Mouse (Mus musculus) G1E (cell line): ENCODE results near the gene Dchs2. TPM values are rescaled to one million over a fixed set of nuclear protein-coding genes. Genes with fewer than 3 reads are reported as not detected.

Source experiments
- ATAC-seq: 2 replicates; pipeline ENCODE4 v1.8.0; 2016; ENCODE audit warnings: mild to moderate bottlenecking; ENCODE audit not compliant: insufficient number of reproducible peaks, poor library complexity, low FRiP score, severe bottlenecking; ENCODE audit errors: extremely low read depth
- DNase-seq: peaks from one replicate; pipeline ENCODE4 v3.0.0; 2012; ENCODE audit warnings: low spot score
- H3K27me3 ChIP-seq: 2 replicates; pipeline ENCODE4 v1.6.1; 2012; ENCODE audit warnings: mild to moderate bottlenecking, low read length, inconsistent platforms; ENCODE audit not compliant: insufficient read depth
- H3K36me3 ChIP-seq: replicated peaks from 2 replicates; pipeline ENCODE3; 2012; ENCODE audit warnings: mild to moderate bottlenecking, inconsistent platforms
- H3K4me1 ChIP-seq: 2 replicates; pipeline ENCODE4 v1.6.1; 2012; ENCODE audit warnings: low read depth, low read length, inconsistent platforms, mixed read lengths; ENCODE audit not compliant: insufficient read depth
- H3K4me3 ChIP-seq: 2 replicates; pipeline ENCODE4 v1.5.1; 2012; ENCODE audit warnings: low read depth, mild to moderate bottlenecking, inconsistent platforms, low read length, moderate library complexity, mixed read lengths
- H3K9me3 ChIP-seq: replicated peaks from 2 replicates; pipeline ENCODE4 v1.6.1; 2012; ENCODE audit warnings: inconsistent platforms
- CTCF ChIP-seq: IDR thresholded peaks from 2 replicates; pipeline ENCODE4 v1.5.1; 2012; ENCODE audit warnings: low read depth, low read length, inconsistent platforms, mixed read lengths
- GATA1 ChIP-seq: IDR thresholded peaks from 2 replicates; pipeline ENCODE4 v1.6.1; 2012; ENCODE audit warnings: borderline replicate concordance, low read length, inconsistent platforms, mixed read lengths
- GATA2 ChIP-seq: IDR thresholded peaks from 2 replicates; pipeline ENCODE4 v1.6.1; 2012; ENCODE audit warnings: low read depth, low read length, inconsistent platforms, borderline replicate concordance
- POLR2AphosphoS5 ChIP-seq: IDR thresholded peaks from 2 replicates; pipeline ENCODE4 v1.6.1; 2012; ENCODE audit warnings: low read depth, low read length, inconsistent platforms; ENCODE audit not compliant: insufficient replicate concordance
- TAL1 ChIP-seq: conservative IDR thresholded peaks from 2 replicates; pipeline ENCODE4 v1.6.1; 2012; ENCODE audit warnings: low read depth, low read length, inconsistent platforms, mixed read lengths
- polyA plus RNA-seq: library from polyadenylated mRNA; stranded (reverse); fragments of >175 nt; gene quantifications from 2 replicates; pipeline ENCODE4 v1.2.3, GENCODE M21; 2012
- total RNA-seq, 2 experiments: library from RNA; stranded (forward) in 1 of 2; stranded (reverse) in 1 of 2; fragments of 200-1000 nt in 1 of 2; fragments of >200 nt in 1 of 2; fragmentation: Nextera tagmentation in 1 of 2; gene quantifications; 2 replicates each; pipeline ENCODE4 v1.2.3; 2014 to 2017

Dchs2 gene
- total and polyA plus RNA-seq, 3 experiments: 0.05 TPM; not detected in 2

GRCm38 (mm10) chr3:83185527-83185926 lies 57.8 kb downstream of the Dchs2 start:
- no peak overlapping the region for H3K4me3 ChIP-seq
- ATAC-seq (no peak), DNase-seq (no peak)
- H3K36me3 ChIP-seq: no peaks in the 10 kb centered on the region
- no peaks in the 10 kb centered on the region for H3K4me1 ChIP-seq
- no peaks in the 10 kb centered on the region for H3K9me3 ChIP-seq
- H3K27me3 ChIP-seq: no peaks in the 10 kb centered on the region
- TF ChIP-seq POLR2AphosphoS5 (no peak), GATA1 (no peak), TAL1 (no peak), CTCF (no peak)

GRCm38 (mm10) chr3:83191271-83191670 lies 63.5 kb downstream of the Dchs2 start:
- Histone ChIP-seq H3K27me3 (no peaks in the 10 kb centered on the region), H3K9me3 (no peaks in the 10 kb centered on the region), H3K4me3 (no peak overlapping the region), H3K36me3 (no peaks in the 10 kb centered on the region), H3K4me1 (no peaks in the 10 kb centered on the region)
- no peak for TF ChIP-seq POLR2AphosphoS5
- TF ChIP-seq GATA2: no peak
- no peak for TF ChIP-seq GATA1
- TF ChIP-seq CTCF: no peak
- DNase-seq: no peak
- ATAC-seq: no peak

GRCm38 (mm10) chr3:83192401-83192800 lies 64.7 kb downstream of the Dchs2 start:
- no peak overlapping the region for H3K4me3 ChIP-seq
- no peaks in the 10 kb centered on the region for H3K4me1 ChIP-seq
- no peak for ATAC-seq
- DNase-seq: no peak
- TF ChIP-seq TAL1: no peak
- no peak for TF ChIP-seq POLR2AphosphoS5
- no peak for TF ChIP-seq CTCF
- TF ChIP-seq GATA1: no peak
- TF ChIP-seq GATA2: no peak
- no peaks in the 10 kb centered on the region for H3K27me3 ChIP-seq
- H3K36me3 ChIP-seq: no peaks in the 10 kb centered on the region
- H3K9me3 ChIP-seq: no peaks in the 10 kb centered on the region

GRCm38 (mm10) chr3:83194911-83195310 lies 67.2 kb downstream of the Dchs2 start:
- TF ChIP-seq TAL1: no peak
- TF ChIP-seq CTCF: no peak
- no peak for TF ChIP-seq GATA2
- no peak for TF ChIP-seq GATA1
- DNase-seq (no peak), ATAC-seq (no peak)
- H3K27me3 ChIP-seq: no peaks in the 10 kb centered on the region
- no peaks in the 10 kb centered on the region for H3K9me3 ChIP-seq
- no peaks in the 10 kb centered on the region for H3K36me3 ChIP-seq
- no peak overlapping the region for H3K4me3 ChIP-seq
- H3K4me1 ChIP-seq: no peaks in the 10 kb centered on the region

- no peak for ATAC-seq
- H3K4me1 ChIP-seq: no peaks in the 10 kb centered on the region
- TF ChIP-seq TAL1: no peak
- TF ChIP-seq CTCF: no peak
- TF ChIP-seq GATA1: no peak
- no peak for TF ChIP-seq POLR2AphosphoS5
- TF ChIP-seq GATA2: no peak
Observed at GRCm38 (mm10) chr3:83201286-83201980, 73.7 kb downstream of the Dchs2 start.

GRCm38 (mm10) chr3:83205073-83205668 lies 77.4 kb downstream of the Dchs2 start:
- Histone ChIP-seq H3K4me3 (no peak overlapping the region), H3K4me1 (no peaks in the 10 kb centered on the region), H3K27me3 (no peaks in the 10 kb centered on the region), H3K9me3 (no peaks in the 10 kb centered on the region), H3K36me3 (no peaks in the 10 kb centered on the region)
- DNase-seq (no peak), ATAC-seq (no peak)
- TF ChIP-seq TAL1: no peak
- no peak for TF ChIP-seq CTCF

More at GRCm38 (mm10) chr3:83201286-83201980, 73.7 kb downstream of the Dchs2 start:
- Histone ChIP-seq H3K27me3 (no peaks in the 10 kb centered on the region), H3K4me3 (no peak overlapping the region), H3K36me3 (no peaks in the 10 kb centered on the region), H3K9me3 (no peaks in the 10 kb centered on the region)
- DNase-seq: no peak

- no peak overlapping the region for H3K4me3 ChIP-seq
- TF ChIP-seq POLR2AphosphoS5: no peak
- TF ChIP-seq GATA2: no peak
- no peak for TF ChIP-seq CTCF
- TF ChIP-seq TAL1: no peak
- no peak for TF ChIP-seq GATA1
- H3K9me3 ChIP-seq: no peaks in the 10 kb centered on the region
- no peaks in the 10 kb centered on the region for H3K27me3 ChIP-seq
- no peaks in the 10 kb centered on the region for H3K36me3 ChIP-seq
- ATAC-seq (no peak), DNase-seq (no peak)
- H3K4me1 ChIP-seq: no peaks in the 10 kb centered on the region
Observed at GRCm38 (mm10) chr3:83209646-83210045, 81.9 kb downstream of the Dchs2 start.
